Mouse (Mus musculus) ES-Bruce4 (cell line): ENCODE results near the gene Mapk1.

ENCODE experiments used
- CTCF ChIP-seq: IDR thresholded peaks from one replicate; pipeline ENCODE4 v1.8.1; 2011; ENCODE audit warnings: low read depth, low read length
- EP300 ChIP-seq: IDR thresholded peaks from 2 replicates; pipeline ENCODE4 v1.6.1; 2011; ENCODE audit warnings: low read depth, low read length; ENCODE audit not compliant: insufficient read depth

DNA sequence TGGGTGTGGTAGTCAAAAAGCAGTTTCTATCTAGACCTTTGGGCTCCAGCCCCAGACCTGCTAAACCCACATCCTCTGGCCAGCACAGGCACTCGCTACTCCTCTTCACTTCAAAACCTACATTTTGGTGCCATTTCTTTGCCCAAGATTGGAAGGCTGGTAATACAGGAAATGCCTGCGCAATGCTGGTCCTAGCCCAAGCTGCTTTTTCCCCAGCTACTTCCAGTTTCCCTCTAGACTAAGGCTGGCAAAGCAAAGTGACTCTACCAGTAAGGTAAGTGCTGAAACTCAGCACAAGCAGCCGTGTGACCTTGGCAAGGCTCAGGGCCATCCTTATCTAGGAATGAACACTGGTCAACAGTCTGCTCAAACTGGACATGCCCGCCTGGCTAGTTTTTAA is 102.5 kb downstream of the Mapk1 start:
- TF ChIP-seq CTCF (no peak), EP300 (no peak)
